Mouse (Mus musculus) liver, embryonic 14.5 days (tissue): Measurements from ENCODE around the gene Runx3.

Experiments
- CTCF ChIP-seq: IDR thresholded peaks from 2 replicates; pipeline ENCODE4 v1.5.1; 2016; ENCODE audit warnings: antibody characterized with exemption, low read depth, control low read depth
- EP300 ChIP-seq: IDR thresholded peaks from 2 replicates; pipeline ENCODE4 v1.6.1; 2016; ENCODE audit warnings: antibody characterized with exemption, low read depth

- no peak for TF ChIP-seq CTCF
- no peak for TF ChIP-seq EP300
Measured at GRCm38 (mm10) chr4:135152834-135153259, 32.4 kb downstream of the Runx3 start.
